In the genomic region with DNA sequence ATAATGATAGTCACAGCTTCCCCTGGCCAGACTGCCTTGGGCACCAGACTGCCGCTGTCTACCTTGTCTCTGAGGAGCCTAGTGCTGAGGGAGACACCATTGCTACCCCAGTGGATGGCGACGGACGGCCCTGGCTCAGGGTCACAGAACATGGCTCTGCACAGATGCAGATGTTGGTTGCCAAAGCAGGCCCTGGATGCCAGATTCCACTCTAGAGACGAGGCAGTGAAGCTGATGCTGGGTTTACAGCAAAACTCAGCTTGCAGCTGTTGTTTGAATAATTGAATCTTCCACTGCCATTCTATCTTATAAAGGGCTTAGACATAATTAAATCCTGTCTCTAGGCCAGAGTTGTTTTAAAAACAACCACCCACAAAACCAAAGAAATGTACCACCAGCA, we compare ENCODE assay signal across 10 mouse cellular contexts.
A peak's percentile ranks its signal among the peaks of the same experiment; 100 is the strongest.
DNase-seq lines count a peak whose midpoint lies in the region; ATAC-seq and TF ChIP-seq lines count a peak whose summit lies in the region.
"Had no signal": no experiment of that assay in that cellular context is flagged by ENCODE, and none has a peak within 500 bp of the region (broad histone marks: within the 10 kb centered on the region; RNA-seq: fewer than 3 reads in every experiment).

No protein-coding gene starts in this region.

- no peak for DNase-seq in layer of hippocampus, adult 2 months (ENCODE audit: low spot score in 2 of 2)
- DNase-seq in layer of hippocampus, postnatal 25 days (ENCODE audit: extremely low spot score in 1 of 2, low spot score in 1 of 2): no peak
- DNase-seq in embryonic facial prominence, embryonic 14.5 days (ENCODE audit: low spot score): peak; percentile 53
- DNase-seq in heart, postnatal 25 days (ENCODE audit: low spot score): peak; percentile 15
- DNase-seq in cerebellum, adult 11 months: no peak
- DNase-seq: right cerebral cortex, adult 18-20 months had no signal

- intact Hi-C loops in heart, postnatal 25 days (cut with DNase I): loop anchor here (5.0 kb wide), 1 partner anchor 62 kb away; no protein-coding TSS in a partner anchor

- H3K4me3 ChIP-seq in layer of hippocampus, adult 2 months: no peak overlapping the region
- H3K4me3 ChIP-seq in ES-Bruce4 (ENCODE audit: low read depth, low read length): no peak overlapping the region
- H3K4me3 ChIP-seq in embryonic facial prominence, embryonic 14.5 days (ENCODE audit: low read depth, low read length): no peak overlapping the region
- no peak overlapping the region for H3K4me3 ChIP-seq in hindbrain, embryonic 16.5 days (ENCODE audit: low read length)
- H3K4me3 ChIP-seq: limb, embryonic 13.5 days had no signal

- no peak for TF ChIP-seq CTCF in layer of hippocampus, adult 2 months (conservative IDR thresholded peaks at IDR 0.05)
- no peak for TF ChIP-seq CTCF in ES-Bruce4 (IDR thresholded peaks at IDR 0.05; ENCODE audit: low read depth, low read length)

- H3K27me3 ChIP-seq in ES-Bruce4 (ENCODE audit: control insufficient read depth, insufficient read depth, low read length, poor library complexity, severe bottlenecking): no peaks in the 10 kb centered on the region
- no peaks in the 10 kb centered on the region for H3K27me3 ChIP-seq in embryonic facial prominence, embryonic 14.5 days (replicated peaks; ENCODE audit: control insufficient read depth, insufficient read depth, low read length)
- H3K27me3 ChIP-seq in hindbrain, embryonic 16.5 days (replicated peaks; ENCODE audit: control insufficient read depth, insufficient read depth, low read length): no peaks in the 10 kb centered on the region
- H3K27me3 ChIP-seq: limb, embryonic 13.5 days had no signal

- H3K9ac ChIP-seq in ES-Bruce4 (ENCODE audit: low read depth, poor library complexity, severe bottlenecking): no peak overlapping the region
- no peak overlapping the region for H3K9ac ChIP-seq in embryonic facial prominence, embryonic 14.5 days (ENCODE audit: low read depth, low read length)
- no peak overlapping the region for H3K9ac ChIP-seq in hindbrain, embryonic 16.5 days (ENCODE audit: low read depth, low read length)
- H3K9ac ChIP-seq: limb, embryonic 13.5 days had no signal

- peaks cover 8% of the 10 kb centered on the region for H3K4me1 ChIP-seq in ES-Bruce4 (ENCODE audit: control insufficient read depth, insufficient read depth, low read length)
- H3K4me1 ChIP-seq in embryonic facial prominence, embryonic 14.5 days (ENCODE audit: control insufficient read depth, insufficient read depth, low read length): peaks cover 13% of the 10 kb centered on the region; the same call in 1 of the 2 replicates
- no peaks in the 10 kb centered on the region for H3K4me1 ChIP-seq in hindbrain, embryonic 16.5 days (ENCODE audit: control insufficient read depth, insufficient read depth, low read depth, low read length)

- H3K36me3 ChIP-seq in ES-Bruce4 (ENCODE audit: control insufficient read depth, insufficient read depth, low read length, poor library complexity, severe bottlenecking): no peaks in the 10 kb centered on the region
- no peaks in the 10 kb centered on the region for H3K36me3 ChIP-seq in embryonic facial prominence, embryonic 14.5 days (ENCODE audit: control insufficient read depth, insufficient read depth, low read length)
- H3K36me3 ChIP-seq in hindbrain, embryonic 16.5 days (ENCODE audit: control insufficient read depth, insufficient read depth, low read length): no peaks in the 10 kb centered on the region
- H3K36me3 ChIP-seq: limb, embryonic 13.5 days had no signal

- no peak for TF ChIP-seq EP300 in ES-Bruce4 (IDR thresholded peaks at IDR 0.05; ENCODE audit: insufficient read depth, low read depth, low read length)

- WGBS in embryonic facial prominence, embryonic 14.5 days: 45% methylated on average over 5 of the region's 5 CpGs
- WGBS in hindbrain, embryonic 16.5 days: 70% methylated on average over 5 of the region's 5 CpGs

- H3K27ac ChIP-seq in layer of hippocampus, adult 2 months: peak overlapping the region; percentile 81
- peak overlapping the region; percentile 96; the same call in 1 of the 2 replicates for H3K27ac ChIP-seq in ES-Bruce4 (ENCODE audit: insufficient read depth, low read length)
- H3K27ac ChIP-seq in embryonic facial prominence, embryonic 14.5 days (replicated peaks; ENCODE audit: low read depth, low read length): no peak overlapping the region; the same call in 1 of the 2 replicates
- no peak overlapping the region for H3K27ac ChIP-seq in hindbrain, embryonic 16.5 days (ENCODE audit: low read depth, low read length)
- H3K27ac ChIP-seq: limb, embryonic 13.5 days had no signal

- TF ChIP-seq POLR2A in ES-Bruce4 (IDR thresholded peaks at IDR 0.05; ENCODE audit: insufficient read depth, low read length): no peak

- no peak for ATAC-seq in embryonic facial prominence, embryonic 14.5 days (ENCODE audit: low read depth)
- no peak for ATAC-seq in hindbrain, embryonic 16.5 days
- ATAC-seq: inflammation-experienced regulatory T-cells, adult 6 months had no signal

- no peak overlapping the region for H3K4me2 ChIP-seq in embryonic facial prominence, embryonic 14.5 days (ENCODE audit: low read depth, low read length)
- H3K4me2 ChIP-seq in hindbrain, embryonic 16.5 days (ENCODE audit: low read length): no peak overlapping the region
- H3K4me2 ChIP-seq: limb, embryonic 13.5 days had no signal

- H3K9me3 ChIP-seq in ES-Bruce4 (replicated peaks; ENCODE audit: control insufficient read depth, insufficient read depth, low read length, poor library complexity, severe bottlenecking): no peaks in the 10 kb centered on the region
- H3K9me3 ChIP-seq in embryonic facial prominence, embryonic 14.5 days (ENCODE audit: control insufficient read depth, low read length): no peaks in the 10 kb centered on the region
- no peaks in the 10 kb centered on the region for H3K9me3 ChIP-seq in hindbrain, embryonic 16.5 days (ENCODE audit: control insufficient read depth, low read length)
- H3K9me3 ChIP-seq: limb, embryonic 13.5 days had no signal

Comparison
In these comparisons a context has a peak if more than half of its experiments do, and no peak if none do; other contexts are left out.
1. DNase-seq: peak in embryonic facial prominence, embryonic 14.5 days (single experiment) and heart, postnatal 25 days (single experiment); none in layer of hippocampus, adult 2 months (0 of 2), layer of hippocampus, postnatal 25 days (0 of 2) and cerebellum, adult 11 months (single experiment).
2. H3K27ac ChIP-seq: peak in layer of hippocampus, adult 2 months (single experiment) and ES-Bruce4 (single experiment); none in embryonic facial prominence, embryonic 14.5 days (single experiment) and hindbrain, embryonic 16.5 days (single experiment).